Mouse (Mus musculus) CH12.LX (cell line): ENCODE results near the gene Samd10. TPM values are rescaled to one million over a fixed set of nuclear protein-coding genes. Genes with fewer than 3 reads are reported as not detected.

ENCODE experiments used
- DNase-seq: peaks from one replicate; pipeline ENCODE4 v3.0.0-alpha.2; 2013; ENCODE audit errors: extremely low read depth
- H3K27ac ChIP-seq: 2 replicates; pipeline ENCODE4 v1.5.1; 2012; ENCODE audit warnings: low read depth, mild to moderate bottlenecking, control low read depth, moderate library complexity; ENCODE audit not compliant: insufficient read depth
- H3K27me3 ChIP-seq: replicated peaks from 2 replicates; pipeline ENCODE3; 2012; ENCODE audit warnings: inconsistent platforms
- H3K36me3 ChIP-seq, 2 experiments: replicated peaks in 1 of 2; 2 replicates each; pipeline versions ENCODE3 to v1.6.1; 2012; ENCODE audit warnings: inconsistent platforms in 1 of 2, low read length in 1 of 2, mild to moderate bottlenecking in 1 of 2, mixed read lengths in 1 of 2, moderate library complexity in 1 of 2; ENCODE audit not compliant: control insufficient read depth in 1 of 2, insufficient read depth in 1 of 2
- H3K4me1 ChIP-seq, 2 experiments: 2 replicates each; pipeline ENCODE4 v1.6.1; 2012; ENCODE audit warnings: inconsistent platforms in 1 of 2, moderate library complexity in 1 of 2; ENCODE audit not compliant: insufficient read depth in 2 of 2, control insufficient read depth in 1 of 2
- H3K4me2 ChIP-seq: 2 replicates; pipeline ENCODE4 v1.6.1; 2012; ENCODE audit warnings: low read depth, mild to moderate bottlenecking, control low read depth; ENCODE audit not compliant: poor library complexity, insufficient read depth, severe bottlenecking
- H3K4me3 ChIP-seq, 3 experiments: fragments of 150-350 bp in 1 of 3; sonication (generic) in 1 of 3; replicated peaks in 1 of 3; 2 replicates each; pipeline versions ENCODE3 to v1.5.1; 2011 to 2012; ENCODE audit warnings: low read depth in 2 of 3, low read length in 2 of 3, mild to moderate bottlenecking in 2 of 3, moderate library complexity in 2 of 3, control low read depth in 1 of 3, improper control_type of control experiment in 1 of 3, inconsistent platforms in 1 of 3, mixed read lengths in 1 of 3; ENCODE audit not compliant: poor library complexity in 1 of 3
- H3K79me2 ChIP-seq: replicated peaks from 2 replicates; pipeline ENCODE4 v1.6.1; 2012; ENCODE audit warnings: mild to moderate bottlenecking, moderate library complexity; ENCODE audit not compliant: control insufficient read depth, poor library complexity, insufficient read depth, severe bottlenecking; ENCODE audit errors: extremely low read depth
- H3K9ac ChIP-seq: 2 replicates; pipeline ENCODE4 v1.6.1; 2012; ENCODE audit warnings: low read depth, mild to moderate bottlenecking, control low read depth, moderate library complexity; ENCODE audit not compliant: insufficient read depth
- H3K9me3 ChIP-seq: replicated peaks from 2 replicates; pipeline ENCODE3; 2012; ENCODE audit warnings: low read length, inconsistent platforms, mixed read lengths
- BHLHE40 ChIP-seq: IDR thresholded peaks from 2 replicates; pipeline ENCODE4 v1.6.1; 2011; ENCODE audit warnings: mild to moderate bottlenecking, low read depth, low read length, improper control_type of control experiment
- CHD1 ChIP-seq: IDR thresholded peaks from 2 replicates; pipeline ENCODE4 v1.6.1; 2012; ENCODE audit warnings: low read depth, low read length, improper control_type of control experiment, inconsistent platforms
- CTCF ChIP-seq, 2 experiments: IDR thresholded peaks in 1 of 2; conservative IDR thresholded peaks in 1 of 2; 2 replicates each; pipeline ENCODE4 v1.5.1; 2011 to 2012; ENCODE audit warnings: low read depth in 2 of 2, low read length in 2 of 2, improper control_type of control experiment in 1 of 2, inconsistent platforms in 1 of 2, mild to moderate bottlenecking in 1 of 2, moderate library complexity in 1 of 2
- ELF1 ChIP-seq: IDR thresholded peaks from 2 replicates; pipeline ENCODE4 v1.6.1; 2014; ENCODE audit warnings: low read depth, mild to moderate bottlenecking, inconsistent platforms, low read length, improper control_type of control experiment
- GABPA ChIP-seq: IDR thresholded peaks from 2 replicates; pipeline ENCODE4 v1.6.1; 2012; ENCODE audit warnings: low read depth, low read length, improper control_type of control experiment, inconsistent platforms; ENCODE audit not compliant: insufficient replicate concordance
- HCFC1 ChIP-seq: IDR thresholded peaks from 2 replicates; pipeline ENCODE4 v1.6.1; 2012; ENCODE audit warnings: low read depth, mild to moderate bottlenecking, inconsistent platforms, low read length, improper control_type of control experiment
- JUN ChIP-seq: IDR thresholded peaks from 2 replicates; pipeline ENCODE4 v1.6.1; 2011; ENCODE audit warnings: low read depth, mild to moderate bottlenecking, low read length, improper control_type of control experiment, moderate library complexity; ENCODE audit not compliant: insufficient read depth
- KAT2A ChIP-seq: IDR thresholded peaks from 2 replicates; pipeline ENCODE4 v1.6.1; 2012; ENCODE audit warnings: low read length, improper control_type of control experiment, inconsistent platforms; ENCODE audit not compliant: insufficient replicate concordance
- MAFK ChIP-seq: IDR thresholded peaks from 2 replicates; pipeline ENCODE4 v1.6.1; 2011; ENCODE audit warnings: low read length, improper control_type of control experiment; ENCODE audit not compliant: insufficient replicate concordance
- MAX ChIP-seq: IDR thresholded peaks from 2 replicates; pipeline ENCODE4 v1.6.1; 2011; ENCODE audit warnings: low read length, improper control_type of control experiment
- MEF2A ChIP-seq: IDR thresholded peaks from 2 replicates; pipeline ENCODE4 v1.6.1; 2014; ENCODE audit warnings: low read depth, mild to moderate bottlenecking, inconsistent platforms, low read length, improper control_type of control experiment, borderline replicate concordance
- MXI1 ChIP-seq: IDR thresholded peaks from 2 replicates; pipeline ENCODE4 v1.6.1; 2011; ENCODE audit warnings: mild to moderate bottlenecking, low read depth, low read length, improper control_type of control experiment
- NELFE ChIP-seq: IDR thresholded peaks from 2 replicates; pipeline ENCODE4 v1.6.1; 2011; ENCODE audit warnings: low read depth, low read length, improper control_type of control experiment
- NRF1 ChIP-seq: IDR thresholded peaks from 2 replicates; pipeline ENCODE4 v1.6.1; 2014; ENCODE audit warnings: low read depth, mild to moderate bottlenecking, inconsistent platforms, low read length, improper control_type of control experiment, moderate library complexity
- POLR2A ChIP-seq: IDR thresholded peaks from 2 replicates; pipeline ENCODE4 v1.6.1; 2011; ENCODE audit warnings: low read depth, mild to moderate bottlenecking, improper control_type of control experiment, low read length
- RCOR1 ChIP-seq: conservative IDR thresholded peaks from 2 replicates; pipeline ENCODE4 v1.6.1; 2012; ENCODE audit warnings: low read depth, mild to moderate bottlenecking, inconsistent platforms, low read length, improper control_type of control experiment
- SIN3A ChIP-seq: IDR thresholded peaks from 2 replicates; pipeline ENCODE4 v1.6.1; 2012; ENCODE audit warnings: low read length, improper control_type of control experiment, inconsistent platforms
- TCF12 ChIP-seq: IDR thresholded peaks from 2 replicates; pipeline ENCODE4 v1.6.1; 2014; ENCODE audit warnings: low read depth, mild to moderate bottlenecking, inconsistent platforms, low read length, improper control_type of control experiment
- ZNF384 ChIP-seq: IDR thresholded peaks from 2 replicates; pipeline ENCODE4 v1.6.1; 2012; ENCODE audit warnings: low read depth, low read length, improper control_type of control experiment, inconsistent platforms
- dilution Hi-C: fragments of 300-500 bp; cut with MboI; formaldehyde crosslinking; loops from 2 replicates; pipeline ENCODE4 v1.14.3; 2020; ENCODE audit warnings: low sequenced_read_pairs; ENCODE audit not compliant: extremely low pct_unique_long_range_greater_than_20kb, extremely low pct_ligation_motif_present
- in situ Hi-C: fragments of 300-500 bp; cut with MboI; formaldehyde crosslinking; loops from 3 replicates; pipeline ENCODE4 v1.14.3; 2019; ENCODE audit warnings: low sequenced_read_pairs, low pct_ligation_motif_present, low pct_unique_long_range_greater_than_20kb, mixed read lengths
- polyA plus RNA-seq: library from polyadenylated mRNA; unstranded; fragments of >175 nt; gene quantifications from 2 replicates; pipeline ENCODE4 v1.2.1, GENCODE M21; 2012; ENCODE audit warnings: low read depth; ENCODE audit not compliant: insufficient read length
- total RNA-seq, 2 experiments: library from RNA; depleted of rRNA; stranded (reverse); fragments of 300-350 nt in 1 of 2; fragments of >200 nt in 1 of 2; gene quantifications; 2 replicates each; pipeline ENCODE4 v1.2.3; 2012 to 2014

Gene Samd10
- total and polyA plus RNA-seq, 3 experiments: 0.32 to 3.8 (median 0.66) TPM

DNA sequence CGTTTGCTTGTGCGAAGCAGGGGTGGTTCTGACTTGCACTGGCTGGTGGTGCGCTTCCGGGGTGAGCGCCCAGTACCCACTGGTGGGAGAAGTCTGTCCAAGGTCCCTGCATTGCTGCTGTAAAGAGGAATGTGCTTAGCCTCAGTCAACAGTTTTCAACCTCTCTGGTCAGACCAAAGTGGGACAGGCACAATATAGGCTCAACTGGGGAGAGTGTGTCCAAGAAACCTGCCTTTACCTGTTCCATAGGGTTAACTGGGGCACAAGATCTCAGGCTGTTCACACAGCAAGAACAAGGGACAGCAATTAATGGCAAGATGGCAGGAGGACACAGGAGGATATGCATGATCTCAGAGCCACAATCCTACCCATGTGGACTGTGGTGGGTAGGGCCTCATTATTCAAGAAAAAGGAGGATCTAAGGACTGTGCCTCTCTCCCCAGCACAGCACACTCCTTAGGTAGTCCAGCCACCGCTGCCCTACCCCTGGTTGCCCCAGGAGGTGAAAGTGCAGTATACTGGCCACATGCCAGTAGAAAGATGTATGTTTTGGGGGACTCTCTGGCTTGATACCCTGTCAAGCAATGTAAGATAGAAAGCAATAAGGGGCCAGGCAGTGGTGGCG lies 24.0 kb downstream of the Samd10 start:
- dilution Hi-C loops (no loop called here), in situ Hi-C loops (loop anchor here (5.0 kb wide), 1 partner anchor 183 kb away; no protein-coding TSS in a partner anchor)
- TF ChIP-seq TCF12 (no peak), NRF1 (no peak), KAT2A (no peak), MXI1 (no peak), MAFK (no peak), CTCF (conservative IDR thresholded peaks at IDR 0.05 in 1 of 2, IDR thresholded peaks at IDR 0.05 in 1 of 2; ENCODE audit: low read depth in 2 of 2, low read length in 2 of 2) (no peak), BHLHE40 (no peak), GABPA (no peak), ELF1 (no peak), NELFE (no peak), CHD1 (no peak), HCFC1 (no peak), JUN (no peak), RCOR1 (no peak), SIN3A (no peak), ZNF384 (no peak), MEF2A (no peak)
- Histone ChIP-seq H3K9me3 (no peaks in the 10 kb centered on the region), H3K27me3 (no peaks in the 10 kb centered on the region), H3K27ac (no peak overlapping the region), H3K36me3 (peaks cover 37 to 75% of the 10 kb centered on the region in 2 experiments), H3K4me1 (peaks cover 1 to 14% of the 10 kb centered on the region in 2 experiments; a peak in 2 of 4 replicates), H3K4me2 (no peak overlapping the region), H3K4me3 (no peak overlapping the region), H3K9ac (no peak overlapping the region), H3K79me2 (no peaks in the 10 kb centered on the region)
- no peak for DNase-seq

- Histone ChIP-seq H3K36me3 (peaks cover 46 to 76% of the 10 kb centered on the region in 2 experiments), H3K27ac (no peak overlapping the region), H3K4me1 (peaks cover 0 to 3% of the 10 kb centered on the region in 2 experiments; a peak in 1 of 4 replicates), H3K4me3 (no peak overlapping the region), H3K9me3 (no peaks in the 10 kb centered on the region), H3K9ac (no peak overlapping the region), H3K79me2 (no peaks in the 10 kb centered on the region), H3K27me3 (no peaks in the 10 kb centered on the region), H3K4me2 (no peak overlapping the region)
- dilution Hi-C loops: no loop called here
- in situ Hi-C loops: no loop called here
- TF ChIP-seq MAX (no peak), NELFE (no peak), POLR2A (no peak), NRF1 (no peak), KAT2A (no peak)
- no peak for DNase-seq
These were observed 25.1 kb downstream of the Samd10 start for GRCm38 (mm10) chr2:181573961-181574360.
